ENCODE assay signal across 8 mouse cellular contexts in genomic region chr6:89000359-89000758, GRCm38 (mm10).
DNase-seq lines count a peak whose midpoint lies in the region; ATAC-seq and TF ChIP-seq lines count a peak whose summit lies in the region.
"Had no signal": no experiment of that assay in that cellular context is flagged by ENCODE, and none has a peak within 500 bp of the region (broad histone marks: within the 10 kb centered on the region; RNA-seq: fewer than 3 reads in every experiment).

No protein-coding gene starts in this region.

- no peaks in the 10 kb centered on the region for H3K9me3 ChIP-seq in neural tube, embryonic 12.5 days
- H3K9me3 ChIP-seq in hindbrain, postnatal 0 days (ENCODE audit: low read length), result no peaks in the 10 kb centered on the region
- no peaks in the 10 kb centered on the region for H3K9me3 ChIP-seq in stomach, embryonic 14.5 days (ENCODE audit: control insufficient read depth, low read depth, low read length)

- no peak for ATAC-seq in neural tube, embryonic 12.5 days (ENCODE audit: low FRiP score, low read depth)
- no peak for ATAC-seq in hindbrain, postnatal 0 days
- ATAC-seq in stomach, embryonic 14.5 days (ENCODE audit: insufficient number of reproducible peaks, insufficient read depth, low FRiP score, low read depth), result no peak

- H3K4me3 ChIP-seq in neural tube, embryonic 12.5 days, result no peak overlapping the region
- H3K4me3 ChIP-seq in hindbrain, postnatal 0 days (ENCODE audit: low read length), result no peak overlapping the region
- no peak overlapping the region for H3K4me3 ChIP-seq in stomach, embryonic 14.5 days (ENCODE audit: low read depth, low read length)

- TF ChIP-seq CTCF in hindbrain, postnatal 0 days (IDR thresholded peaks at IDR 0.05; ENCODE audit: low read depth), result no peak

- H3K4me2 ChIP-seq in neural tube, embryonic 12.5 days (replicated peaks), result no peak overlapping the region
- H3K4me2 ChIP-seq in hindbrain, postnatal 0 days (ENCODE audit: low read depth, low read length), result peak overlapping the region; percentile 33; the same call in 1 of the 2 replicates
- peak overlapping the region; percentile 27; the same call in 1 of the 2 replicates for H3K4me2 ChIP-seq in stomach, embryonic 14.5 days (replicated peaks; ENCODE audit: low read depth, low read length)

- H3K36me3 ChIP-seq in neural tube, embryonic 12.5 days, result no peaks in the 10 kb centered on the region
- no peaks in the 10 kb centered on the region for H3K36me3 ChIP-seq in hindbrain, postnatal 0 days (ENCODE audit: insufficient read depth, low read length)
- H3K36me3 ChIP-seq in stomach, embryonic 14.5 days (ENCODE audit: control insufficient read depth, insufficient read depth, low read length), result no peaks in the 10 kb centered on the region

- 0 out of 2 replicates have a peak overlapping the region, but pooled peaks have one; percentile 9 for H3K9ac ChIP-seq in neural tube, embryonic 12.5 days
- 0 out of 2 replicates have a peak overlapping the region, but pooled peaks have one; percentile 21 for H3K9ac ChIP-seq in hindbrain, postnatal 0 days (replicated peaks; ENCODE audit: low read length)
- H3K9ac ChIP-seq in stomach, embryonic 14.5 days (replicated peaks; ENCODE audit: low read depth, low read length), result no peak overlapping the region

- 25% methylated on average over 14 of the region's 14 CpGs for WGBS in neural tube, embryonic 12.5 days
- 11% methylated on average over 14 of the region's 14 CpGs for WGBS in hindbrain, postnatal 0 days
- 23% methylated on average over 14 of the region's 14 CpGs for WGBS in stomach, embryonic 14.5 days

- DNase-seq in neural tube, embryonic 10.5 days (ENCODE audit: extremely low spot score, low spot score), result no peak
- DNase-seq in hindbrain, postnatal 0 days (ENCODE audit: low spot score), result no peak
- peak; percentile 61 for DNase-seq in lung, postnatal 10 days
- DNase-seq in layer of hippocampus, adult 9-10 months (ENCODE audit: low spot score), result no peak
- no peak for DNase-seq in left cerebral cortex, postnatal 14 days (ENCODE audit: low spot score in 2 of 2)
- DNase-seq: thymus, postnatal 4 days had no signal

- intact Hi-C loops in left cerebral cortex, postnatal 14 days (cut with DNase I), result no loop called here

- H3K4me1 ChIP-seq in neural tube, embryonic 12.5 days, result peaks cover 8% of the 10 kb centered on the region; the same call in 1 of the 2 replicates
- H3K4me1 ChIP-seq in hindbrain, postnatal 0 days (ENCODE audit: insufficient read depth, low read length), result no peaks in the 10 kb centered on the region
- H3K4me1 ChIP-seq in stomach, embryonic 14.5 days (ENCODE audit: control insufficient read depth, insufficient read depth, low read length), result peaks cover 3% of the 10 kb centered on the region; the same call in 1 of the 2 replicates

- no peaks in the 10 kb centered on the region for H3K27me3 ChIP-seq in neural tube, embryonic 12.5 days (replicated peaks)
- 0 out of 2 replicates have a peak, but pooled peaks cover 3% of the 10 kb centered on the region for H3K27me3 ChIP-seq in hindbrain, postnatal 0 days (ENCODE audit: insufficient read depth, low read length)
- H3K27me3 ChIP-seq in stomach, embryonic 14.5 days (ENCODE audit: control insufficient read depth, insufficient read depth, low read length), result no peaks in the 10 kb centered on the region

- H3K27ac ChIP-seq in neural tube, embryonic 12.5 days, result no peak overlapping the region
- H3K27ac ChIP-seq in hindbrain, postnatal 0 days, result no peak overlapping the region
- 0 out of 2 replicates have a peak overlapping the region, but pooled peaks have one; percentile 21 for H3K27ac ChIP-seq in stomach, embryonic 14.5 days (ENCODE audit: low read length)
